Comparison of ENCODE assay signal across 8 mouse cellular contexts in the genomic region with DNA sequence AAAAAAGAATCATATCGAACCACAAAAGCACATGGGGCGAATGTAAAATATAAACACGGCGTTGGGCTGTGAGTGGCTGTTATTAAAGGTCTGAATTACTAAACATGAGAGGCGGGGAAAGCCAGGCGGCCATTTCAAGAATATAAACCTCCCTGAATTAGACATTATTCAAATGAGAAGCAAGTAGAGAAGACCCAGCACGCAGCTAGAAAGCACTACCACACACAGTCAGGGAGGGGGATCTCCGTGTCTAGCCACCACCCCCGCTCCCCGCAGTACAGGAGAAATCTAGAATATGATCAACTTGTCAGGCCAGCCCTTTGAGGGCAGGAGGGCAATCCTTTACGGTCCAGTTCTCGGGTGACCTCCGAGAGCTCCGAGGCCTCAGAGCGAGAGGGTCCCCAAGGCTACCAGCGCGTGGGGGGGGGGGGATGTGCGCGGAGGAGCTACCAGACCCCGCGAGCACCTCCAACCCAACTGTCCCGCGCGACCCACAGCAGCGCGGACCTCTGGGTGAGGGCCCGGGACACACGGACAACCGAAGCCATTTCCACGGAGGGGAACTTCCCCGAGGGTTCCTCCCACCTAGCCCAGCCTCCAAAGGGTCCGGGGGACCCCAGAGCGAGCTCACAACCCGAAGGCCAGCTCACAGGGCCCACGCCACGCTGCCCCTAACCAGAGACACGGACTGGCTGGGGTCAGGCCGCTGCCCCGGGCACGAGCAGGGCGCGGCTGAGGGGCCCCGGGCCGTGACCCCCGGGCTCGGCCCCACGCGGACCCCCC. TPM values are rescaled to one million over a fixed set of nuclear protein-coding genes. Genes with fewer than 3 reads are reported as not detected.
DNase-seq lines count a peak whose midpoint lies in the region; ATAC-seq and TF ChIP-seq lines count a peak whose summit lies in the region.

No protein-coding gene starts in this region.

- no peak for TF ChIP-seq EP300 in lung, postnatal 0 days (IDR thresholded peaks at IDR 0.05)

- H3K27me3 ChIP-seq in forebrain, embryonic 15.5 days = no peaks in the 10 kb centered on the region
- H3K27me3 ChIP-seq in lung, postnatal 0 days (replicated peaks; ENCODE audit: insufficient read depth, low read length) = no peaks in the 10 kb centered on the region

- no peak for TF ChIP-seq CTCF in lung, postnatal 0 days (IDR thresholded peaks at IDR 0.05)

- no peaks in the 10 kb centered on the region for H3K9me3 ChIP-seq in ES-E14 (ENCODE audit: control insufficient read depth, insufficient read depth, low read depth, low read length)
- H3K9me3 ChIP-seq in forebrain, embryonic 15.5 days = no peaks in the 10 kb centered on the region
- H3K9me3 ChIP-seq in lung, postnatal 0 days (ENCODE audit: low read length) = no peaks in the 10 kb centered on the region

- peak overlapping the region; percentile 97 for H3K9ac ChIP-seq in ES-E14 (ENCODE audit: insufficient read depth, low read depth, low read length, poor library complexity, severe bottlenecking)
- peak overlapping the region; percentile 91 for H3K9ac ChIP-seq in forebrain, embryonic 15.5 days (replicated peaks)
- peak overlapping the region; percentile 91 for H3K9ac ChIP-seq in lung, postnatal 0 days (replicated peaks; ENCODE audit: low read depth)

- peaks cover 0 to 16% of the 10 kb centered on the region in 2 experiments; a peak in 2 of 4 replicates for H3K4me1 ChIP-seq in ES-E14 (ENCODE audit: control insufficient read depth in 2 of 2, insufficient read depth in 2 of 2, low read length in 2 of 2, poor library complexity in 1 of 2)
- H3K4me1 ChIP-seq in forebrain, embryonic 15.5 days = peaks cover 36% of the 10 kb centered on the region
- H3K4me1 ChIP-seq in lung, postnatal 0 days (ENCODE audit: insufficient read depth, low read depth, low read length) = no peaks in the 10 kb centered on the region; the same call in 1 of the 2 replicates

- DNase-seq in ES-E14 (ENCODE audit: low read depth, low spot score) = no peak
- DNase-seq in cerebellum, adult 11 months = peak; percentile 59
- peak; percentile 41 to 59 for DNase-seq in heart, postnatal 36 days
- peak; percentile 34 to 35 for DNase-seq in layer of hippocampus, adult 8-10 months (ENCODE audit: low spot score in 2 of 2)
- DNase-seq in lung, postnatal 0 days (ENCODE audit: low spot score) = peak; percentile 65
- peak; percentile 13 for DNase-seq in ovary, postnatal 10 days (ENCODE audit: low spot score)
- peak; percentile 35 to 40 for DNase-seq in thymus, postnatal 10 days (ENCODE audit: low spot score in 2 of 2)

- ATAC-seq in forebrain, embryonic 15.5 days (replicated peaks) = peak; percentile 16
- ATAC-seq in lung, postnatal 0 days = no peak

- H3K27ac ChIP-seq in ES-E14 (ENCODE audit: insufficient read depth, low read depth, low read length, poor library complexity, severe bottlenecking) = peak overlapping the region; percentile 98
- peak overlapping the region; percentile 94 for H3K27ac ChIP-seq in forebrain, embryonic 15.5 days (replicated peaks)
- H3K27ac ChIP-seq in lung, postnatal 0 days (ENCODE audit: low read length) = peak overlapping the region; percentile 90

- no peaks in the 10 kb centered on the region for H3K36me3 ChIP-seq in ES-E14 (ENCODE audit: control insufficient read depth, insufficient read depth, low read length, poor library complexity, severe bottlenecking)
- no peaks in the 10 kb centered on the region for H3K36me3 ChIP-seq in forebrain, embryonic 15.5 days
- H3K36me3 ChIP-seq in lung, postnatal 0 days (ENCODE audit: insufficient read depth, low read length) = no peaks in the 10 kb centered on the region

- peak overlapping the region; percentile 86 for H3K4me2 ChIP-seq in forebrain, embryonic 15.5 days (replicated peaks)
- peak overlapping the region; percentile 99 for H3K4me2 ChIP-seq in lung, postnatal 0 days (replicated peaks; ENCODE audit: low read depth, low read length)

- peak overlapping the region; percentile 93 to 97 for H3K4me3 ChIP-seq in ES-E14 (ENCODE audit: insufficient read depth in 1 of 2, low read depth in 1 of 2, low read length in 2 of 2, poor library complexity in 1 of 2, severe bottlenecking in 1 of 2)
- H3K4me3 ChIP-seq in forebrain, embryonic 15.5 days = peak overlapping the region; percentile 99
- peak overlapping the region; percentile 93 for H3K4me3 ChIP-seq in lung, postnatal 0 days (ENCODE audit: low read depth, low read length)

- in situ Hi-C loops in ES-E14 (cut with MboI; ENCODE audit: low sequenced_read_pairs in 2 of 2, unreplicated experiment in 2 of 2) = loop anchor here in 1 of 2 experiments (5.0 kb wide), 1 partner anchor 151 kb away; no protein-coding TSS in a partner anchor

- intact Hi-C loops in heart, postnatal 36 days (cut with DNase I) = loop anchor here (5.0 to 10.0 kb wide), 4 partner anchors 227 to 764 kb away; partner anchors contain the start of genes Dcaf6, Mpc2, Tada1 and Tiprl

- under 1% methylated on average over 37 of the region's 48 CpGs for WGBS in forebrain, embryonic 15.5 days
- 3% methylated on average over 31 of the region's 48 CpGs for WGBS in lung, postnatal 0 days

TF ChIP-seq in ES-E14, 5 proteins besides CTCF, POLR2A, EP300 and RAD21:
- TF ChIP-seq HCFC1 (IDR thresholded peaks at IDR 0.05; ENCODE audit: borderline replicate concordance, insufficient read depth, low read length) (no peak), CHD2 (IDR thresholded peaks at IDR 0.05; ENCODE audit: low read depth, low read length) (no peak), ZNF384 (IDR thresholded peaks at IDR 0.05; ENCODE audit: low read depth, low read length) (no peak), ZC3H11A (IDR thresholded peaks at IDR 0.05; ENCODE audit: borderline replicate concordance, low read depth, low read length) (no peak), MAFK (IDR thresholded peaks at IDR 0.05; ENCODE audit: insufficient read depth, low read depth, low read length) (no peak)

RNA-seq across cellular contexts. Expression of gene Pou2f1, which starts 1.2 kb away (rescaled TPM):
- 37.9 and 55.6 TPM in 2 replicates for total RNA-seq in ES-E14 (2012; rRNA removed)
- polyA plus RNA-seq in forebrain, embryonic 15.5 days (2015; fragmentation: Nextera tagmentation; extraction: Ambion mirVana) = 21.9 and 22.8 TPM in 2 replicates
- total RNA-seq in heart, postnatal 36 days (2021) = 10 to 100 TPM; 10.4 to 13.0 TPM
- 10 to 100 TPM; 17.0 to 23.2 (median 21.1) TPM for total RNA-seq in layer of hippocampus, adult 8-10 months (2022)
- polyA plus RNA-seq in lung, postnatal 0 days (2015; fragmentation: Nextera tagmentation; extraction: Ambion mirVana) = 7.9 and 8.1 TPM in 2 replicates
